Mouse (Mus musculus): ENCODE data around the gene Ier2. TPM values are rescaled to one million over a fixed set of nuclear protein-coding genes. Genes with fewer than 3 reads are reported as not detected.
"Not testable (repeated sequence)": the region's sequence is repeated elsewhere in the genome, so short reads cannot be mapped to it uniquely, and the experiment has no call there.

The Ier2 gene
- polyA plus RNA-seq, 1 experiment from 2014 or later: 75.5 TPM

- ATAC-seq (replicated peaks; ENCODE audit: low FRiP score, low TSS enrichment, low read depth) (no peak), DNase-seq (ENCODE audit: low spot score) (no peak)
- Histone ChIP-seq H3K9ac (ENCODE audit: low read length) (no peak overlapping the region), H3K27me3 (replicated peaks; ENCODE audit: control insufficient read depth, insufficient read depth, low read length) (no peaks in the 10 kb centered on the region), H3K27ac (ENCODE audit: low read depth) (no peak overlapping the region), H3K9me3 (ENCODE audit: control insufficient read depth, low read length) (no peaks in the 10 kb centered on the region), H3K36me3 (ENCODE audit: control insufficient read depth, insufficient read depth, low read length) (no peaks in the 10 kb centered on the region), H3K4me2 (ENCODE audit: low read length) (no peak overlapping the region), H3K4me3 (ENCODE audit: low read depth, low read length) (no peak overlapping the region), H3K4me1 (replicated peaks; ENCODE audit: control insufficient read depth, insufficient read depth, low read length) (peaks cover 16% of the 10 kb centered on the region)
- 38% methylated on average over 10 of the region's 10 CpGs for WGBS
Observed at GRCm38 (mm10) chr8:84633841-84634584, 28.6 kb downstream of the Ier2 start.

DNA sequence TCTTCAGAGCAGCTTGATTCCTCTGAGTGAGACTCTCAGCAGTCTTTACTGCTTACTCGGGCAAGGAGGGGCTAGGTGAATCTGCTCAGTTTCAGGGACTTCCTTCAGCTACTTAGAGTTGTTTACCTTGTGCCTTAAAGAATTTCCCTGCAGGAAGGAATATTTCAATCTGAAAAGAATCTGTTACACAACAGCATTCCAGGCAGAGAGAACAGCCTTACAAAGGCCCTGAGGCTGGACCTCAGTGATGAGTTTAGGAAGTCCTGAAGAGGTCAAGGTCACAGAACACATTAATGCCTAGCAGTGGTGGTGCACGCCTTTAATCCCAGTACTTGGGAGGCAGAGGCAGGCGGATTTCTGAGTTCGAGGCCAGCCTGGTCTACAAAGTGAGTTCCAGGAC, 30.8 kb downstream of the Ier2 start:
- H3K4me3 ChIP-seq (ENCODE audit: low read depth, low read length): no peak overlapping the region
- ATAC-seq (replicated peaks; ENCODE audit: low FRiP score, low TSS enrichment, low read depth) (no peak), DNase-seq (ENCODE audit: low spot score) (no peak)
- no peak overlapping the region for H3K9ac ChIP-seq (ENCODE audit: low read length)
- H3K4me1 ChIP-seq (replicated peaks; ENCODE audit: control insufficient read depth, insufficient read depth, low read length): peaks cover 10% of the 10 kb centered on the region
- WGBS: 93% methylated on average over 4 of the region's 4 CpGs
- no peaks in the 10 kb centered on the region for H3K36me3 ChIP-seq (ENCODE audit: control insufficient read depth, insufficient read depth, low read length)
- H3K9me3 ChIP-seq (ENCODE audit: control insufficient read depth, low read length): no peaks in the 10 kb centered on the region
- no peak overlapping the region for H3K4me2 ChIP-seq (ENCODE audit: low read length)
- H3K27ac ChIP-seq (ENCODE audit: low read depth): no peak overlapping the region
- H3K27me3 ChIP-seq (replicated peaks; ENCODE audit: control insufficient read depth, insufficient read depth, low read length): no peaks in the 10 kb centered on the region

DNA sequence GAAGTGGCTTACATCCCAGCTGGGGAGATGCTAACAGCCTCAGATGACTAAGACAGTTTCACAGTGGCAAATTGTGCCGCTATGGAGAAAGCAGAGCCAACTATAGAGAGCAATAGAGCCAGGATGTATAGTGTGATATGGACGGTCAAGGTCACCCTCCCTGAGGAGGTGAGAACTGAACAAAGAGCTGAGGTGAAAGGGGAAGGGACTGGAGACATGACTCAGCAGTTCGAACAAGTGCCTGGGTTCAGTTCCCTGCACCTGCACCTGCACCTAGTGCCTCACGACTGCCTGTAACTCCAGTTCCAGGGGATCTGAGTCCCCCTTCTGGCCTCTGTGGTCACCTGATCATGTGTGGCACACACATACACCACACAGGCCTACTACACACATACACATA, 32.5 kb downstream of the Ier2 start:
- H3K9me3 ChIP-seq (ENCODE audit: control insufficient read depth, low read length): no peaks in the 10 kb centered on the region
- H3K36me3 ChIP-seq (ENCODE audit: control insufficient read depth, insufficient read depth, low read length): no peaks in the 10 kb centered on the region
- no peak overlapping the region for H3K4me3 ChIP-seq (ENCODE audit: low read depth, low read length)
- H3K4me1 ChIP-seq (replicated peaks; ENCODE audit: control insufficient read depth, insufficient read depth, low read length): peaks cover 5% of the 10 kb centered on the region; the same call in 1 of the 2 replicates
- no peak overlapping the region for H3K27ac ChIP-seq (ENCODE audit: low read depth)
- DNase-seq (ENCODE audit: low spot score): no peak
- no peaks in the 10 kb centered on the region for H3K27me3 ChIP-seq (replicated peaks; ENCODE audit: control insufficient read depth, insufficient read depth, low read length)
- no peak for ATAC-seq (replicated peaks; ENCODE audit: low FRiP score, low TSS enrichment, low read depth)
- H3K9ac ChIP-seq (ENCODE audit: low read length): no peak overlapping the region
- H3K4me2 ChIP-seq (ENCODE audit: low read length): no peak overlapping the region
- 85% methylated on average over 4 of the region's 4 CpGs for WGBS

GRCm38 (mm10) chr8:84629586-84629985, 33.1 kb downstream of the Ier2 start:
- H3K4me3 ChIP-seq (ENCODE audit: low read depth, low read length): no peak overlapping the region
- no peaks in the 10 kb centered on the region for H3K36me3 ChIP-seq (ENCODE audit: control insufficient read depth, insufficient read depth, low read length)
- H3K9ac ChIP-seq (ENCODE audit: low read length): no peak overlapping the region
- H3K4me1 ChIP-seq (replicated peaks; ENCODE audit: control insufficient read depth, insufficient read depth, low read length): no peaks in the 10 kb centered on the region; the same call in 1 of the 2 replicates
- WGBS: 70% methylated on average over 11 of the region's 11 CpGs
- no peak overlapping the region for H3K27ac ChIP-seq (ENCODE audit: low read depth)
- H3K27me3 ChIP-seq (replicated peaks; ENCODE audit: control insufficient read depth, insufficient read depth, low read length): no peaks in the 10 kb centered on the region
- H3K9me3 ChIP-seq (ENCODE audit: control insufficient read depth, low read length): no peaks in the 10 kb centered on the region
- no peak for ATAC-seq (replicated peaks; ENCODE audit: low FRiP score, low TSS enrichment, low read depth)
- DNase-seq (ENCODE audit: low spot score): no peak
- no peak overlapping the region for H3K4me2 ChIP-seq (ENCODE audit: low read length)

GRCm38 (mm10) chr8:84623425-84623824, 39.2 kb downstream of the Ier2 start:
- WGBS: 76% methylated on average over 4 of the region's 4 CpGs
- not testable (repeated sequence) for H3K36me3 ChIP-seq (ENCODE audit: control insufficient read depth, insufficient read depth, low read length); H3K4me2 ChIP-seq (ENCODE audit: low read length); H3K9me3 ChIP-seq (ENCODE audit: control insufficient read depth, low read length); ATAC-seq (replicated peaks; ENCODE audit: low FRiP score, low TSS enrichment, low read depth); H3K27ac ChIP-seq (ENCODE audit: low read depth); H3K4me3 ChIP-seq (ENCODE audit: low read depth, low read length); DNase-seq (ENCODE audit: low spot score); H3K9ac ChIP-seq (ENCODE audit: low read length); H3K27me3 ChIP-seq (replicated peaks; ENCODE audit: control insufficient read depth, insufficient read depth, low read length); H3K4me1 ChIP-seq (replicated peaks; ENCODE audit: control insufficient read depth, insufficient read depth, low read length)

- ATAC-seq (replicated peaks; ENCODE audit: low FRiP score, low TSS enrichment, low read depth): no peak
- Histone ChIP-seq H3K9me3 (ENCODE audit: control insufficient read depth, low read length) (no peaks in the 10 kb centered on the region), H3K4me3 (ENCODE audit: low read depth, low read length) (no peak overlapping the region), H3K4me1 (replicated peaks; ENCODE audit: control insufficient read depth, insufficient read depth, low read length) (no peaks in the 10 kb centered on the region), H3K4me2 (ENCODE audit: low read length) (no peak overlapping the region), H3K27ac (ENCODE audit: low read depth) (no peak overlapping the region), H3K36me3 (ENCODE audit: control insufficient read depth, insufficient read depth, low read length) (no peaks in the 10 kb centered on the region), H3K9ac (ENCODE audit: low read length) (no peak overlapping the region), H3K27me3 (replicated peaks; ENCODE audit: control insufficient read depth, insufficient read depth, low read length) (no peaks in the 10 kb centered on the region)
- 75% methylated on average over 8 of the region's 8 CpGs for WGBS
- no peak for DNase-seq (ENCODE audit: low spot score)
Observed at GRCm38 (mm10) chr8:84621102-84621625, 41.5 kb downstream of the Ier2 start.

DNA sequence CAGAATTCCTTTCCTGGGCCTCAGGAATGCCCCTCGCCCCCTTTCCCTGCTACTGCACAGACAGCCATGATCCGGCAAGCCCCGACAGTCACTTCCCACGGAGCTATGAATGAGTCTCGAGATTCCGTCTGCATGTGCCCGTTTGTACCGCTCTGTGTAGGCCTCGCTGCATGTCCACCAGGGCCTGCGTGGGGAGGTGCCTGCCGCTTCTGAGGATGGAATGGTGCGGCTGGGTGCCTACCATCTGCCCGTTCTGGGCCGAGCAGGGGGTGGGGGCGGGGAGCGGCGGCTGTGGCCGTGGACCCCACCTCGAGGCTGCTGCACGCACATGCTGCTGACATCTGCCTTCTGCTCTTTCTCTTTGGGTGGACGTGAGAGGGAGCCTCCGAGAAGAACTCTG, 45.6 kb downstream of the Ier2 start:
- 46% methylated on average over 22 of the region's 22 CpGs for WGBS
- no peak for DNase-seq (ENCODE audit: low spot score)
- Histone ChIP-seq H3K9me3 (ENCODE audit: control insufficient read depth, low read length) (no peaks in the 10 kb centered on the region), H3K27me3 (replicated peaks; ENCODE audit: control insufficient read depth, insufficient read depth, low read length) (no peaks in the 10 kb centered on the region), H3K4me1 (replicated peaks; ENCODE audit: control insufficient read depth, insufficient read depth, low read length) (no peaks in the 10 kb centered on the region), H3K4me3 (ENCODE audit: low read depth, low read length) (no peak overlapping the region), H3K9ac (ENCODE audit: low read length) (no peak overlapping the region), H3K27ac (ENCODE audit: low read depth) (no peak overlapping the region), H3K4me2 (ENCODE audit: low read length) (no peak overlapping the region), H3K36me3 (ENCODE audit: control insufficient read depth, insufficient read depth, low read length) (no peaks in the 10 kb centered on the region)
- ATAC-seq (replicated peaks; ENCODE audit: low FRiP score, low TSS enrichment, low read depth): no peak

GRCm38 (mm10) chr8:84615666-84616485, 46.8 kb downstream of the Ier2 start:
- Histone ChIP-seq H3K36me3 (ENCODE audit: control insufficient read depth, insufficient read depth, low read length) (no peaks in the 10 kb centered on the region), H3K4me2 (ENCODE audit: low read length) (no peak overlapping the region), H3K9me3 (ENCODE audit: control insufficient read depth, low read length) (no peaks in the 10 kb centered on the region), H3K9ac (ENCODE audit: low read length) (no peak overlapping the region), H3K27me3 (replicated peaks; ENCODE audit: control insufficient read depth, insufficient read depth, low read length) (no peaks in the 10 kb centered on the region), H3K4me1 (replicated peaks; ENCODE audit: control insufficient read depth, insufficient read depth, low read length) (no peaks in the 10 kb centered on the region), H3K4me3 (ENCODE audit: low read depth, low read length) (no peak overlapping the region), H3K27ac (ENCODE audit: low read depth) (no peak overlapping the region)
- WGBS: 40% methylated on average over 22 of the region's 22 CpGs
- no peak for ATAC-seq (replicated peaks; ENCODE audit: low FRiP score, low TSS enrichment, low read depth)
- DNase-seq (ENCODE audit: low spot score): no peak
